Mouse (Mus musculus) forebrain, postnatal 0 days (tissue): ENCODE results near the gene Csn3. TPM values are rescaled to one million over a fixed set of nuclear protein-coding genes. Genes with fewer than 3 reads are reported as not detected.
A peak's percentile ranks its signal among the peaks of the same experiment; 100 is the strongest.

ENCODE experiments used
- ATAC-seq: fragments of 200-750 bp; cut with Nextera tagmentation; 2 replicates; pipeline ENCODE4 v1.8.0; 2017; ENCODE audit warnings: mild to moderate bottlenecking, moderate library complexity
- DNase-seq: peaks from one replicate; pipeline ENCODE4 v3.0.0-alpha.2; 2015
- H3K27ac ChIP-seq: fragments of 300-500 bp; sonication (generic); 2 replicates; pipeline ENCODE4 v1.5.1; 2014; ENCODE audit warnings: low read depth, mild to moderate bottlenecking, antibody characterized with exemption, low read length, moderate library complexity, mixed read lengths
- H3K27me3 ChIP-seq: fragments of 300-500 bp; sonication (generic); 2 replicates; pipeline ENCODE4 v1.6.1; 2014; ENCODE audit warnings: mild to moderate bottlenecking, low read length, mixed read lengths; ENCODE audit not compliant: insufficient read depth
- H3K36me3 ChIP-seq: fragments of 300-500 bp; sonication (generic); 2 replicates; pipeline ENCODE4 v1.6.1; 2014; ENCODE audit warnings: mild to moderate bottlenecking, moderate library complexity; ENCODE audit not compliant: insufficient read depth
- H3K4me1 ChIP-seq: fragments of 300-500 bp; sonication (generic); 2 replicates; pipeline ENCODE4 v1.6.1; 2014; ENCODE audit warnings: antibody characterized with exemption; ENCODE audit not compliant: insufficient read depth
- H3K4me2 ChIP-seq: fragments of 300-500 bp; sonication (generic); 2 replicates; pipeline ENCODE4 v1.6.1; 2014; ENCODE audit warnings: low read depth, mild to moderate bottlenecking, moderate library complexity
- H3K4me3 ChIP-seq: fragments of 300-500 bp; sonication (generic); 2 replicates; pipeline ENCODE4 v1.5.1; 2014; ENCODE audit warnings: low read depth, low read length, mixed read lengths
- H3K9ac ChIP-seq: fragments of 300-500 bp; sonication (generic); 2 replicates; pipeline ENCODE4 v1.6.1; 2014; ENCODE audit warnings: mild to moderate bottlenecking
- H3K9me3 ChIP-seq: fragments of 300-500 bp; sonication (generic); 2 replicates; pipeline ENCODE4 v1.6.1; 2016; ENCODE audit warnings: low read length
- CTCF ChIP-seq: sonication (generic); IDR thresholded peaks from 2 replicates; pipeline ENCODE4 v1.5.1; 2016; ENCODE audit warnings: antibody characterized with exemption, control low read depth, low read depth
- WGBS: fragments of 180-500 bp; shearing (Covaris S2); extraction: QIAGEN DNeasy Blood & Tissue Kit; methylation state at CpG from one replicate; pipeline ENCODE4 v1.1.7; 2014; 5-methylcytosine and 5-hydroxymethylcytosine counted together
- polyA plus RNA-seq: library from polyadenylated mRNA; unstranded; fragments of >200 nt; fragmentation: Nextera tagmentation; extraction: Ambion mirVana; gene quantifications from 2 replicates; pipeline ENCODE4 v1.2.1, GENCODE M21; 2015
- total RNA-seq: library from RNA; depleted of rRNA; stranded (reverse); fragments of >200 nt; gene quantifications from 2 replicates; pipeline ENCODE4 v1.2.3, GENCODE M21; 2014; rRNA removed

Csn3 gene
- total RNA-seq: not detected in 2 replicates
- not detected in 2 replicates for polyA plus RNA-seq

GRCm38 (mm10) chr5:87925372-87925771, at the start of gene Csn3:
Csn3 (plus strand) TSS chr5:87925579.
- ATAC-seq: no peak
- no peaks in the 10 kb centered on the region for H3K4me1 ChIP-seq
- H3K4me3 ChIP-seq: no peak within 1 kb of the TSS
- H3K27me3 ChIP-seq: no peaks in the 10 kb centered on the region
- no peaks in the 10 kb centered on the region for H3K9me3 ChIP-seq
- WGBS: 31% methylated on average over 5 of the region's 5 CpGs
- TF ChIP-seq CTCF: no peak
- no peak within 1 kb of the TSS for H3K4me2 ChIP-seq
- H3K9ac ChIP-seq: no peak within 1 kb of the TSS
- no peaks in the 10 kb centered on the region for H3K36me3 ChIP-seq
- no peak within 1 kb of the TSS for H3K27ac ChIP-seq
- DNase-seq: no peak

DNA sequence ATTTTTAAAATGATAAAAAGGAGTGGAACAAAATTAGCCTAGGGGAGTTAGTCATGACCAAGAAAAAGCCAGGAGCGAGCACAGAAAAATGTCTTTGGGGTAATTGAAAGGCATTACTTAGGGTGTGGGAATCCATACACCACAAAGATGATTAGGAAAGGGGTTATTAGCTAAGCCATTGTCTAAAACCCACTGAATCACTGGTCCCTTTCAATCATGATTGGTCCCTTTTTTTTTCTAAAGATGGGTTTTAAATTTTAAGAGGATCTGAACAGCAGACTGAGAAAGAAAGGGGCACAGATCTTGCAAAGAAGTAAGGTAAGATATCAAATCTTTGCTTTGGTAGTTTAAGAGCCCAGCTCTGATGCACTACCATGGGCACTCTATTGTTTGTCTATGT, 40.6 kb upstream of the Csn3 start, which contains the start of gene Odam:
Odam (plus strand) TSS at position 301 of the 400 bp plus-strand sequence.
- H3K4me1 ChIP-seq: no peaks in the 10 kb centered on the region
- no peak within 1 kb of the TSS for H3K4me3 ChIP-seq
- H3K9me3 ChIP-seq: no peaks in the 10 kb centered on the region
- no peak within 1 kb of the TSS for H3K4me2 ChIP-seq
- no peaks in the 10 kb centered on the region for H3K27me3 ChIP-seq
- no peak within 1 kb of the TSS for H3K9ac ChIP-seq
- ATAC-seq (no peak), DNase-seq (no peak)
- H3K27ac ChIP-seq: no peak within 1 kb of the TSS
- TF ChIP-seq CTCF: no peak
- WGBS: 67% methylated on average over 1 of the region's 1 CpGs
- H3K36me3 ChIP-seq: no peaks in the 10 kb centered on the region

DNA sequence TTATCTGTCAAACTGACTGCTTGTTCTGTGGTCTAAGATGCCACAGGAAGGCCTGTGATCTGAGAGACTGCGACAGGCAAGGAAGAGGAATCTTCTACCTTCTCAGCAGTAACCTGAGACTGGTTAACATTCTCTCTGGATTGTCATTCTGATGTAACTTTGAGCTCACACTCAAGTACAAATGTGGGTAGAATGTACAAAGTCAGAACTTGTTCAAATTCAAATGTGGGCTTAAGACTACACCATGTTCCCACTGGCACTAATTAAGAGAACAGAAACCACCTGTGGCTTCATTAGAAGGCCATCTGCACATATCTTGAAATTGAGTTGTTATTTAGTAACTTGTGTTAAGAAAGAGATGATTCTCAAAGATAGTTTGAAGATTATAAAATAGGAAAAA, 6.2 kb downstream of the Csn3 start:
- no peak for ATAC-seq
- H3K4me3 ChIP-seq: no peak overlapping the region

DNA sequence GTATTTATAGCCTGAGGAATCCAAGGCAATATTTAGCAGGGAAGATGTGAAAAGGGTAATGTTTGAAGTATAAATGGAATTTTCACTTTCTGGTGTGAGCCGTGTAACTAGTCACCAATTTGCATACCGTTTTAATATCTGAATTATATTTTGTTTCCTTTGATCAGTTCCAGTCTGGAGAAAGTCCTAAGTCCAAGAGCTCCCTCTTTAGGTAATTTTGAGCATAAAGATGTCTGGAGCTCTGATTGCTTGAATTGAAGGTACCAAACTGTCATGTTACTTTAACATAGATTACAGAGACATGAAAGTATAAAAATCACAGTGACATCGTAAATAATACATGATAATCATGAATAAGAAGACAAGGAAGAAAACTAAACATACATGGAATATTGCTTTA, 15.4 kb downstream of the Csn3 start:
- Histone ChIP-seq H3K4me2 (no peak overlapping the region), H3K4me3 (no peak overlapping the region), H3K36me3 (no peaks in the 10 kb centered on the region), H3K9me3 (no peaks in the 10 kb centered on the region), H3K27me3 (no peaks in the 10 kb centered on the region), H3K9ac (no peak overlapping the region), H3K4me1 (no peaks in the 10 kb centered on the region), H3K27ac (no peak overlapping the region)
- ATAC-seq (peak; percentile 40; the same call in 1 of the 2 replicates), DNase-seq (peak; percentile 14)
- TF ChIP-seq CTCF: peak; percentile 51
- WGBS: 43% methylated on average over 3 of the region's 3 CpGs

More for the DNA sequence above, 6.2 kb downstream of the Csn3 start:
- no peak overlapping the region for H3K4me2 ChIP-seq
- TF ChIP-seq CTCF: no peak
- WGBS: 65% methylated on average over 1 of the region's 1 CpGs
- H3K36me3 ChIP-seq: no peaks in the 10 kb centered on the region
- no peak for DNase-seq
- no peaks in the 10 kb centered on the region for H3K4me1 ChIP-seq
- H3K27ac ChIP-seq: no peak overlapping the region
- no peak overlapping the region for H3K9ac ChIP-seq
- no peaks in the 10 kb centered on the region for H3K9me3 ChIP-seq
- H3K27me3 ChIP-seq: no peaks in the 10 kb centered on the region

GRCm38 (mm10) chr5:87942515-87942914, 17.1 kb downstream of the Csn3 start:
- Histone ChIP-seq H3K9ac (no peak overlapping the region), H3K27me3 (no peaks in the 10 kb centered on the region), H3K9me3 (no peaks in the 10 kb centered on the region), H3K36me3 (no peaks in the 10 kb centered on the region), H3K4me3 (no peak overlapping the region), H3K4me2 (no peak overlapping the region), H3K27ac (no peak overlapping the region), H3K4me1 (no peaks in the 10 kb centered on the region)
- ATAC-seq: no peak
- no peak for DNase-seq
- no peak for TF ChIP-seq CTCF

DNA sequence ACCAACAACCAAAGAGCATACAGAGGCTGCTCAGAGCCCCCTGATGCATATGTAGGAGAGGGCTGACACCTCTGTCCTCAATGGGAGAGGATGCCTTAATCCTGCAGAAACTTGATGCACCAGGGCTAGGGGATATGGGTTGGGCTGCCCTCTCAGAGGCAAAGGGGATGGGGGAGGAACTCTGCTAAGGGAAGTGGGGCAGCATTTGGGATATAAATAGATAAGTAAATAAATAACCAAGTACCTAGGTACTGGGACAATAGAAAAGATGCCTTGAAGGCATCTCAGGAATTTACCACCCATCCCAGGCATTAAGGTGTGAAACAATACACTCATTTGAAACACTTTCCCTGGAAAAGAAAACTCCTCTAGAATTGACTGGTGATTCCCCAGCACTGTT, 26.5 kb downstream of the Csn3 start:
- Histone ChIP-seq H3K36me3 (no peaks in the 10 kb centered on the region), H3K27ac (no peak overlapping the region), H3K27me3 (no peaks in the 10 kb centered on the region), H3K9ac (no peak overlapping the region), H3K4me3 (no peak overlapping the region), H3K9me3 (no peaks in the 10 kb centered on the region), H3K4me2 (no peak overlapping the region), H3K4me1 (no peaks in the 10 kb centered on the region)
- TF ChIP-seq CTCF: no peak
- ATAC-seq (no peak), DNase-seq (no peak)

DNA sequence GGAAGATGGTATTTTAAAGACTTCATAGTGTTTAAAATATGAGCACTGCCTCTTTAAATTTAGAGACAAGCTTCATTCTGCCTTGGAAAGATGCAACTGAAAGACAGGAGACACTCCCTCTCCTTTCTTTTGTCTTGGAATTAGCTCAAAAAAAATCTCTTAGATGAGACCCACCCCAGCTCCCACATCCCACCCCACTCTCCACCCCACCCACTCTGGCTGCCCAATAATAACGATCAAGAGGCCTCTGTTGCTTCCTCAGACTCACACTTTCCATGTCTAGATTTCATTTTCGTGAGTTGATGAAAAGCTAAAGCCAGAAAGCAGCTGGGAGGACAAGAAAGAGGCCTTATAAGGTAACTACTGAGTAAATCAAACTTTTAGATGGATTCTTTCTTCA, 43.8 kb downstream of the Csn3 start, which contains the start of the genes 2310003L06Rik and Gm28434:
2310003L06Rik (plus strand) TSS at position 259 of the 400 bp plus-strand sequence.
Gm28434 (plus strand) TSS at position 317 of the 400 bp plus-strand sequence.
- 50% methylated on average over 2 of the region's 2 CpGs for WGBS
- DNase-seq (no peak), ATAC-seq (no peak)
- Histone ChIP-seq H3K27ac (no peak within 1 kb of the TSS), H3K36me3 (no peaks in the 10 kb centered on the region), H3K27me3 (no peaks in the 10 kb centered on the region), H3K9ac (no peak within 1 kb of the TSS), H3K4me2 (no peak within 1 kb of the TSS), H3K4me1 (no peaks in the 10 kb centered on the region), H3K9me3 (no peaks in the 10 kb centered on the region), H3K4me3 (no peak within 1 kb of the TSS)
- TF ChIP-seq CTCF: no peak
